Mouse (Mus musculus) C2C12 (cell line): ENCODE measurements around the gene Dnaaf1. TPM values are rescaled to one million over a fixed set of nuclear protein-coding genes. Genes with fewer than 3 reads are reported as not detected.

Experiments
- H3K27me3 ChIP-seq: one replicate; pipeline ENCODE4 v1.6.1; 2011; ENCODE audit not compliant: control insufficient read depth, insufficient read depth, insufficient read length
- H3K36me3 ChIP-seq: one replicate; pipeline ENCODE4 v1.6.1; 2011; ENCODE audit not compliant: control insufficient read depth, insufficient read depth
- H3K4me3 ChIP-seq: one replicate; pipeline ENCODE4 v1.5.1; 2011; ENCODE audit warnings: mild to moderate bottlenecking, control low read depth; ENCODE audit not compliant: poor library complexity, insufficient read depth, severe bottlenecking
- H3K79me2 ChIP-seq: one replicate; pipeline ENCODE4 v1.6.1; 2011; ENCODE audit not compliant: control insufficient read depth, insufficient read depth
- H3K79me3 ChIP-seq: one replicate; pipeline ENCODE4 v1.6.1; 2011; ENCODE audit warnings: low read depth, control low read depth
- H3ac ChIP-seq: one replicate; pipeline ENCODE3; 2011; ENCODE audit warnings: low read depth; ENCODE audit not compliant: control insufficient read depth, insufficient read length
- CEBPB ChIP-seq: IDR thresholded peaks from one replicate; pipeline ENCODE4 v1.6.1; 2011; ENCODE audit warnings: low read depth, mild to moderate bottlenecking, control low read depth, moderate library complexity
- CTCF ChIP-seq: IDR thresholded peaks from one replicate; pipeline ENCODE4 v1.5.1; 2011; ENCODE audit not compliant: control insufficient read depth, insufficient read depth, insufficient read length
- FOSL1 ChIP-seq: IDR thresholded peaks from one replicate; pipeline ENCODE4 v1.8.0; 2011; ENCODE audit warnings: mild to moderate bottlenecking, low read length; ENCODE audit not compliant: poor library complexity, insufficient read depth, severe bottlenecking
- MAX ChIP-seq: IDR thresholded peaks from one replicate; pipeline ENCODE4 v1.6.1; 2011; ENCODE audit warnings: mild to moderate bottlenecking, control low read depth
- MYOD1 ChIP-seq: IDR thresholded peaks from one replicate; pipeline ENCODE4 v1.6.1; 2011; ENCODE audit warnings: low read depth; ENCODE audit not compliant: control insufficient read depth, insufficient read length
- MYOG ChIP-seq: IDR thresholded peaks from one replicate; pipeline ENCODE4 v1.6.1; 2011; ENCODE audit not compliant: control insufficient read depth, insufficient read length; ENCODE audit errors: extremely low read depth
- USF1 ChIP-seq: IDR thresholded peaks from one replicate; pipeline ENCODE4 v1.6.1; 2011; ENCODE audit warnings: low read depth, mild to moderate bottlenecking, control low read depth, moderate library complexity
- polyA plus RNA-seq: library from polyadenylated mRNA; unstranded; fragments of >200 nt; fragmentation: generic; extraction: Trizol; gene quantifications from one replicate; pipeline ENCODE4 v1.2.1, GENCODE M21; 2012; ENCODE audit warnings: missing spikeins

Dnaaf1 gene
- polyA plus RNA-seq, 1 experiment = 0.01 TPM

GRCm38 (mm10) chr8:119632909-119633308 is 57.9 kb downstream of the Dnaaf1 start:
- no peak overlapping the region for H3K4me3 ChIP-seq
- no peaks in the 10 kb centered on the region for H3K36me3 ChIP-seq
- H3K27me3 ChIP-seq = peaks cover 89% of the 10 kb centered on the region
- no peak for TF ChIP-seq MAX
- TF ChIP-seq CTCF = no peak
- TF ChIP-seq CEBPB = no peak
- no peak for TF ChIP-seq USF1
- TF ChIP-seq MYOG = no peak
- no peak for TF ChIP-seq MYOD1
- no peak for TF ChIP-seq FOSL1
- H3K79me2 ChIP-seq = no peaks in the 10 kb centered on the region
- no peaks in the 10 kb centered on the region for H3K79me3 ChIP-seq
- no peak overlapping the region for H3ac ChIP-seq

- peaks cover 83% of the 10 kb centered on the region for H3K27me3 ChIP-seq
- H3K4me3 ChIP-seq = no peak overlapping the region
- no peak overlapping the region for H3ac ChIP-seq
- no peaks in the 10 kb centered on the region for H3K79me2 ChIP-seq
- TF ChIP-seq CTCF (no peak), CEBPB (no peak), MAX (no peak), MYOD1 (no peak)
- H3K36me3 ChIP-seq = no peaks in the 10 kb centered on the region
- H3K79me3 ChIP-seq = no peaks in the 10 kb centered on the region
These were observed 59.7 kb downstream of the Dnaaf1 start for GRCm38 (mm10) chr8:119634616-119635336.

- Histone ChIP-seq H3K79me2 (no peaks in the 10 kb centered on the region), H3ac (no peak within 1 kb of the TSS), H3K27me3 (peaks cover 83% of the 10 kb centered on the region), H3K79me3 (no peaks in the 10 kb centered on the region), H3K36me3 (no peaks in the 10 kb centered on the region), H3K4me3 (no peak within 1 kb of the TSS)
- TF ChIP-seq USF1 (no peak), CTCF (no peak), MYOD1 (no peak), CEBPB (no peak), MAX (no peak), MYOG (no peak), FOSL1 (no peak)
These were observed 60.3 kb downstream of the Dnaaf1 start, which contains the start of gene Kcng4 for GRCm38 (mm10) chr8:119635378-119635777. Kcng4 (minus strand) TSS chr8:119635680.

GRCm38 (mm10) chr8:119635958-119636357 is 60.9 kb downstream of the Dnaaf1 start:
- no peaks in the 10 kb centered on the region for H3K79me2 ChIP-seq
- TF ChIP-seq CTCF = no peak
- TF ChIP-seq CEBPB = no peak
- no peak for TF ChIP-seq MYOG
- no peak for TF ChIP-seq USF1
- no peaks in the 10 kb centered on the region for H3K79me3 ChIP-seq
- H3K36me3 ChIP-seq = no peaks in the 10 kb centered on the region
- no peak overlapping the region for H3K4me3 ChIP-seq
- H3ac ChIP-seq = no peak overlapping the region
- H3K27me3 ChIP-seq = peaks cover 79% of the 10 kb centered on the region

- no peaks in the 10 kb centered on the region for H3K79me3 ChIP-seq
- no peak overlapping the region for H3K4me3 ChIP-seq
- no peak overlapping the region for H3ac ChIP-seq
- TF ChIP-seq MYOD1 (no peak), MYOG (no peak)
- no peaks in the 10 kb centered on the region for H3K79me2 ChIP-seq
- H3K36me3 ChIP-seq = no peaks in the 10 kb centered on the region
- peaks cover 78% of the 10 kb centered on the region for H3K27me3 ChIP-seq
These were observed 61.7 kb downstream of the Dnaaf1 start for GRCm38 (mm10) chr8:119636766-119637165.

- Histone ChIP-seq H3K79me3 (no peaks in the 10 kb centered on the region), H3K27me3 (peaks cover 73% of the 10 kb centered on the region), H3ac (no peak overlapping the region), H3K4me3 (no peak overlapping the region), H3K79me2 (no peaks in the 10 kb centered on the region), H3K36me3 (no peaks in the 10 kb centered on the region)
- TF ChIP-seq USF1 = no peak
- no peak for TF ChIP-seq MYOD1
- TF ChIP-seq MAX = no peak
- TF ChIP-seq CTCF = no peak
- TF ChIP-seq CEBPB = no peak
- TF ChIP-seq MYOG = no peak
- TF ChIP-seq FOSL1 = no peak
These were observed 62.3 kb downstream of the Dnaaf1 start for GRCm38 (mm10) chr8:119637381-119637780.
